Mouse (Mus musculus) MEL (cell line): ENCODE results near the gene Zfp366. TPM values are rescaled to one million over a fixed set of nuclear protein-coding genes. Genes with fewer than 3 reads are reported as not detected.

Source experiments
- DNase-seq: peaks from one replicate; pipeline ENCODE4 v3.0.0; 2011; ENCODE audit warnings: low read depth, low spot score
- H3K27ac ChIP-seq: 2 replicates; pipeline ENCODE4 v1.5.1; 2012; ENCODE audit warnings: low read depth, mild to moderate bottlenecking, control low read depth, low read length, moderate library complexity; ENCODE audit not compliant: control insufficient read depth
- H3K27me3 ChIP-seq, 2 experiments: fragments of 150-350 bp in 1 of 2; sonication (generic) in 1 of 2; 2 replicates each; pipeline ENCODE4 v1.6.1; 2012; ENCODE audit warnings: low read length in 2 of 2, mild to moderate bottlenecking in 2 of 2, improper control_type of control experiment in 1 of 2, moderate library complexity in 1 of 2; ENCODE audit not compliant: insufficient read depth in 2 of 2, control insufficient read depth in 1 of 2
- H3K36me3 ChIP-seq, 2 experiments: 2 replicates each; pipeline ENCODE4 v1.6.1; 2012 to 2014; ENCODE audit warnings: low read length in 2 of 2, improper control_type of control experiment in 1 of 2, inconsistent platforms in 1 of 2, mild to moderate bottlenecking in 1 of 2; ENCODE audit not compliant: insufficient read depth in 2 of 2, control insufficient read depth in 1 of 2
- H3K4me1 ChIP-seq, 2 experiments: fragments of 150-350 bp in 1 of 2; sonication (generic) in 1 of 2; 2 replicates each; pipeline ENCODE4 v1.6.1; 2012; ENCODE audit warnings: low read length in 2 of 2, improper control_type of control experiment in 1 of 2, mild to moderate bottlenecking in 1 of 2; ENCODE audit not compliant: insufficient read depth in 2 of 2, control insufficient read depth in 1 of 2
- H3K4me3 ChIP-seq, 2 experiments: fragments of 150-350 bp in 1 of 2; sonication (generic) in 1 of 2; 2 replicates each; pipeline ENCODE4 v1.5.1; 2012; ENCODE audit warnings: low read depth in 2 of 2, low read length in 2 of 2, mild to moderate bottlenecking in 2 of 2, moderate library complexity in 2 of 2, control low read depth in 1 of 2, improper control_type of control experiment in 1 of 2; ENCODE audit not compliant: control insufficient read depth in 1 of 2, insufficient read depth in 1 of 2
- H3K79me2 ChIP-seq: 2 replicates; pipeline ENCODE4 v1.6.1; 2012; ENCODE audit warnings: mild to moderate bottlenecking, low read length, moderate library complexity; ENCODE audit not compliant: control insufficient read depth, poor library complexity, insufficient read depth
- H3K9ac ChIP-seq: 2 replicates; pipeline ENCODE4 v1.6.1; 2012; ENCODE audit warnings: low read depth, mild to moderate bottlenecking, control low read depth, low read length, moderate library complexity; ENCODE audit not compliant: control insufficient read depth, poor library complexity, severe bottlenecking
- H3K9me3 ChIP-seq: fragments of 150-350 bp; sonication (generic); replicated peaks from 2 replicates; pipeline ENCODE4 v1.6.1; 2012; ENCODE audit warnings: mild to moderate bottlenecking, low read length, improper control_type of control experiment, moderate library complexity; ENCODE audit not compliant: insufficient read depth
- CTCF ChIP-seq, 3 experiments: IDR thresholded peaks in 2 of 3; conservative IDR thresholded peaks in 1 of 3; 2 replicates each; pipeline ENCODE4 v1.5.1; 2011 to 2012; ENCODE audit warnings: low read length in 3 of 3, low read depth in 2 of 3, mild to moderate bottlenecking in 2 of 3, improper control_type of control experiment in 1 of 3, inconsistent platforms in 1 of 3, mixed read lengths in 1 of 3, moderate library complexity in 1 of 3; ENCODE audit not compliant: control insufficient read depth in 1 of 3, insufficient read depth in 1 of 3, poor library complexity in 1 of 3, severe bottlenecking in 1 of 3
- E2F4 ChIP-seq: IDR thresholded peaks from 2 replicates; pipeline ENCODE4 v1.6.1; 2011; ENCODE audit warnings: low read depth, low read length, improper control_type of control experiment, borderline replicate concordance
- ELF1 ChIP-seq: IDR thresholded peaks from 2 replicates; pipeline ENCODE4 v1.6.1; 2014; ENCODE audit warnings: low read depth, mild to moderate bottlenecking, inconsistent platforms, low read length, improper control_type of control experiment, moderate library complexity
- EP300 ChIP-seq, 2 experiments: IDR thresholded peaks; 2 replicates each; pipeline ENCODE4 v1.6.1; 2011; ENCODE audit warnings: improper control_type of control experiment in 2 of 2, low read length in 2 of 2, low read depth in 1 of 2, mild to moderate bottlenecking in 1 of 2
- ETS1 ChIP-seq: IDR thresholded peaks from 2 replicates; pipeline ENCODE4 v1.6.1; 2012; ENCODE audit warnings: low read depth, mild to moderate bottlenecking, inconsistent platforms, low read length, improper control_type of control experiment, moderate library complexity
- GABPA ChIP-seq: IDR thresholded peaks from 2 replicates; pipeline ENCODE4 v1.6.1; 2012; ENCODE audit warnings: low read depth, mild to moderate bottlenecking, inconsistent platforms, low read length, improper control_type of control experiment, moderate library complexity
- JUND ChIP-seq: IDR thresholded peaks from 2 replicates; pipeline ENCODE4 v1.6.1; 2011; ENCODE audit warnings: low read depth, mild to moderate bottlenecking, improper control_type of control experiment, low read length
- KAT2A ChIP-seq: conservative IDR thresholded peaks from 2 replicates; pipeline ENCODE4 v1.6.1; 2012; ENCODE audit warnings: low read depth, low read length, improper control_type of control experiment, inconsistent platforms
- MAFK ChIP-seq: IDR thresholded peaks from 2 replicates; pipeline ENCODE4 v1.6.1; 2011; ENCODE audit warnings: low read depth, mild to moderate bottlenecking, low read length, improper control_type of control experiment, borderline replicate concordance
- MAZ ChIP-seq: IDR thresholded peaks from 2 replicates; pipeline ENCODE4 v1.6.1; 2012; ENCODE audit warnings: low read depth, mild to moderate bottlenecking, inconsistent platforms, low read length, improper control_type of control experiment
- MEF2A ChIP-seq: IDR thresholded peaks from 2 replicates; pipeline ENCODE4 v1.6.1; 2014; ENCODE audit warnings: low read depth, mild to moderate bottlenecking, inconsistent platforms, low read length, improper control_type of control experiment; ENCODE audit not compliant: poor library complexity, insufficient replicate concordance, severe bottlenecking; ENCODE audit errors: extremely low read depth
- MXI1 ChIP-seq: IDR thresholded peaks from 2 replicates; pipeline ENCODE4 v1.6.1; 2011; ENCODE audit warnings: mild to moderate bottlenecking, low read depth, low read length, improper control_type of control experiment
- MYB ChIP-seq: IDR thresholded peaks from 2 replicates; pipeline ENCODE4 v1.6.1; 2011; ENCODE audit warnings: mild to moderate bottlenecking, low read depth, low read length, improper control_type of control experiment
- POLR2A ChIP-seq, 2 experiments: IDR thresholded peaks; 2 replicates each; pipeline ENCODE4 v1.6.1; 2011 to 2012; ENCODE audit warnings: low read length in 2 of 2, mild to moderate bottlenecking in 2 of 2, control low read depth in 1 of 2, improper control_type of control experiment in 1 of 2, low read depth in 1 of 2, moderate library complexity in 1 of 2; ENCODE audit not compliant: control insufficient read depth in 1 of 2, insufficient read depth in 1 of 2, poor library complexity in 1 of 2
- POLR2AphosphoS2 ChIP-seq: IDR thresholded peaks from 2 replicates; pipeline ENCODE4 v1.6.1; 2011; ENCODE audit warnings: low read length, improper control_type of control experiment
- POLR2AphosphoS5 ChIP-seq: IDR thresholded peaks from 2 replicates; pipeline ENCODE4 v1.6.1; 2012; ENCODE audit warnings: low read depth, borderline replicate concordance, mild to moderate bottlenecking, inconsistent platforms, low read length, moderate library complexity, mixed read lengths
- RCOR1 ChIP-seq: IDR thresholded peaks from 2 replicates; pipeline ENCODE4 v1.6.1; 2012; ENCODE audit warnings: low read depth, mild to moderate bottlenecking, inconsistent platforms, low read length, improper control_type of control experiment
- SIN3A ChIP-seq: IDR thresholded peaks from 2 replicates; pipeline ENCODE4 v1.6.1; 2012; ENCODE audit warnings: low read length, improper control_type of control experiment, inconsistent platforms
- TAL1 ChIP-seq: IDR thresholded peaks from 2 replicates; pipeline ENCODE4 v1.6.1; 2012; ENCODE audit warnings: mild to moderate bottlenecking, inconsistent platforms, low read length, moderate library complexity, mixed read lengths
- UBTF ChIP-seq: IDR thresholded peaks from 2 replicates; pipeline ENCODE4 v1.6.1; 2012; ENCODE audit warnings: low read depth, mild to moderate bottlenecking, inconsistent platforms, low read length, improper control_type of control experiment, moderate library complexity, borderline replicate concordance; ENCODE audit not compliant: insufficient read depth
- ZC3H11A ChIP-seq: IDR thresholded peaks from 2 replicates; pipeline ENCODE4 v1.6.1; 2012; ENCODE audit warnings: low read depth, mild to moderate bottlenecking, inconsistent platforms, low read length, improper control_type of control experiment
- ZKSCAN1 ChIP-seq: IDR thresholded peaks from 2 replicates; pipeline ENCODE4 v1.6.1; 2012; ENCODE audit warnings: low read depth, mild to moderate bottlenecking, inconsistent platforms, low read length, improper control_type of control experiment, moderate library complexity
- ZMIZ1 ChIP-seq: IDR thresholded peaks from 2 replicates; pipeline ENCODE4 v1.6.1; 2012; ENCODE audit warnings: low read depth, mild to moderate bottlenecking, inconsistent platforms, low read length, improper control_type of control experiment, moderate library complexity
- ZNF384 ChIP-seq: IDR thresholded peaks from 2 replicates; pipeline ENCODE4 v1.6.1; 2012; ENCODE audit warnings: low read depth, mild to moderate bottlenecking, inconsistent platforms, low read length, improper control_type of control experiment
- polyA plus RNA-seq, 2 experiments: library from polyadenylated mRNA; stranded (reverse) in 1 of 2; unstranded in 1 of 2; fragments of >175 nt in 1 of 2; fragments of >200 nt in 1 of 2; gene quantifications; 2 replicates each; pipeline versions ENCODE4 v1.2.1 to v1.2.4; 2012; ENCODE audit warnings: low replicate concordance in 2 of 2, low read depth in 1 of 2; ENCODE audit not compliant: insufficient read length in 2 of 2, insufficient read depth in 1 of 2, missing spikeins in 1 of 2
- total RNA-seq: library from RNA; depleted of rRNA; stranded (reverse); fragments of 300-350 nt; gene quantifications from 2 replicates; pipeline ENCODE4 v1.2.3, GENCODE M21; 2012

Gene Zfp366
- total and polyA plus RNA-seq, 3 experiments = not detected

- Histone ChIP-seq H3K27me3 (no peaks in the 10 kb centered on the region), H3K9ac (no peak overlapping the region), H3K4me1 (no peaks in the 10 kb centered on the region), H3K79me2 (no peaks in the 10 kb centered on the region), H3K9me3 (no peaks in the 10 kb centered on the region)
- no peak for TF ChIP-seq SIN3A
- no peak for TF ChIP-seq CTCF (IDR thresholded peaks at IDR 0.05 in 2 of 3, conservative IDR thresholded peaks at IDR 0.05 in 1 of 3; ENCODE audit: control insufficient read depth in 1 of 3, insufficient read depth in 1 of 3, low read depth in 2 of 3, low read length in 3 of 3, poor library complexity in 1 of 3, severe bottlenecking in 1 of 3)
- no peak for TF ChIP-seq E2F4
- no peak for TF ChIP-seq POLR2AphosphoS5
- no peak for TF ChIP-seq POLR2AphosphoS2
- no peak for TF ChIP-seq ETS1
- no peak for TF ChIP-seq GABPA
- no peak for TF ChIP-seq ZC3H11A
- no peak for TF ChIP-seq EP300 (IDR thresholded peaks at IDR 0.05; ENCODE audit: low read depth in 1 of 2, low read length in 2 of 2)
- no peak for TF ChIP-seq JUND
- no peak for TF ChIP-seq MAZ
- TF ChIP-seq ZMIZ1 = no peak
- TF ChIP-seq MEF2A = no peak
- TF ChIP-seq MAFK = no peak
- TF ChIP-seq, all 39 proteins: peak for 0
- DNase-seq = no peak
- Histone ChIP-seq H3K36me3 (no peaks in the 10 kb centered on the region), H3K4me3 (no peak overlapping the region), H3K27ac (no peak overlapping the region)
Observed at GRCm38 (mm10) chr13:99163071-99163470, 21.6 kb upstream of the Zfp366 start.

GRCm38 (mm10) chr13:99163521-99164359, 20.9 kb upstream of the Zfp366 start:
- Histone ChIP-seq H3K79me2 (no peaks in the 10 kb centered on the region), H3K4me1 (no peaks in the 10 kb centered on the region), H3K9me3 (no peaks in the 10 kb centered on the region)
- DNase-seq = no peak
- no peak for TF ChIP-seq GABPA
- TF ChIP-seq MEF2A = no peak
- TF ChIP-seq POLR2A (IDR thresholded peaks at IDR 0.05; ENCODE audit: control insufficient read depth in 1 of 2, insufficient read depth in 1 of 2, low read depth in 1 of 2, low read length in 2 of 2, poor library complexity in 1 of 2) = no peak
- TF ChIP-seq ZNF384 = no peak
- TF ChIP-seq RCOR1 = no peak
- no peak for TF ChIP-seq ZMIZ1
- TF ChIP-seq ELF1 = no peak
- no peak for TF ChIP-seq ZKSCAN1
- no peak for TF ChIP-seq UBTF
- TF ChIP-seq MYB = no peak
- no peak for TF ChIP-seq POLR2AphosphoS5
- TF ChIP-seq KAT2A = no peak
- no peak for TF ChIP-seq E2F4
- no peak for TF ChIP-seq MXI1
- no peak for TF ChIP-seq ETS1
- TF ChIP-seq TAL1 = no peak
- TF ChIP-seq, all 39 proteins: peak for 0
- H3K36me3 ChIP-seq = no peaks in the 10 kb centered on the region
- H3K4me3 ChIP-seq = no peak overlapping the region
- no peaks in the 10 kb centered on the region for H3K27me3 ChIP-seq
- no peak overlapping the region for H3K27ac ChIP-seq
- no peak overlapping the region for H3K9ac ChIP-seq
